Mouse (Mus musculus) liver, embryonic 14.5 days (tissue): Measurements from ENCODE around the gene Tmem121.

ENCODE experiments used
- CTCF ChIP-seq: IDR thresholded peaks from 2 replicates; pipeline ENCODE4 v1.5.1; 2016; ENCODE audit warnings: antibody characterized with exemption, low read depth, control low read depth
- EP300 ChIP-seq: IDR thresholded peaks from 2 replicates; pipeline ENCODE4 v1.6.1; 2016; ENCODE audit warnings: antibody characterized with exemption, low read depth

DNA sequence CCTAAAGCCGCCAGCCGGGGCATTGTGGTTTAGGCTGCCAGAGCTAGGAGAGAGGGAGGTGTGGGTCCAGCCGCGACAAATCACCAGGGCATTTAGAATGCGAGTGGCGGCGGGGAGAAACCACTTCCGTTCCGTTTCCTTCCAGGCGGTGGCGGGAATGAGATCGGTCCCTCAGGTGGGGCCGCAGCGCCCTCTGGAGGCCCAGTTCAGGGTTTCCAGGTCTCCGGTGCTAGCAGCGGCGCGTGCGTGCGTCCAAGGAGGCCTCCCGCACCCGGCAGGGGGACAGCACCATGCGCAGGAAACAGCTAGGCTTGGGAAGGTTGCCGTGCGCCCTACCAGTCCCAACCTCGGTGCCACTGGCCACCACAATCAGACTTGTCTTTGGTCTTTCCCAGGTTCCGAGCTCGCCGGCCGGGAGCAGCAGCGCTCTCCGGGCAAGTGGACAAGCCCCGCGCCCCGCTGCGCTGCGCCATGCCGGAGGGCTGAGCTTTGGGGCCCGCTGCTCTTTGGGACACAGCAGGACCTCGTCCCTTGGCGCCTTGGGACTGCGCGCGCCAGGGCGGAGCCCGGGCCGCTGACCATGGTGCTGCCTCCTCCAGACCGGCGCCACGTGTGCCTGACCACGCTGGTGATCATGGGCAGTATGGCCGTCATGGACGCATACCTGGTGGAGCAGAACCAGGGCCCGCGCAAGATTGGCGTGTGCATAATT lies 2.0 kb downstream of the Tmem121 start:
- TF ChIP-seq CTCF (peak; percentile 84), EP300 (no peak)
